Mouse (Mus musculus) forebrain, embryonic 15.5 days (tissue): Measurements from ENCODE around the gene St6gal2. TPM values are rescaled to one million over a fixed set of nuclear protein-coding genes. Genes with fewer than 3 reads are reported as not detected.

Source experiments
- ATAC-seq: fragments of 200-750 bp; cut with Nextera tagmentation; replicated peaks from 2 replicates; pipeline ENCODE4 v1.8.0; 2017; ENCODE audit warnings: mild to moderate bottlenecking, moderate TSS enrichment, moderate library complexity
- H3K27ac ChIP-seq: fragments of 300-500 bp; sonication (generic); replicated peaks from 2 replicates; pipeline ENCODE4 v1.5.1; 2015; ENCODE audit warnings: mild to moderate bottlenecking, inconsistent platforms
- H3K27me3 ChIP-seq: fragments of 300-500 bp; sonication (generic); 2 replicates; pipeline ENCODE4 v1.6.1; 2015; ENCODE audit warnings: inconsistent platforms
- H3K36me3 ChIP-seq: fragments of 300-500 bp; sonication (generic); 2 replicates; pipeline ENCODE4 v1.6.1; 2015; ENCODE audit warnings: mild to moderate bottlenecking, inconsistent platforms
- H3K4me1 ChIP-seq: fragments of 300-500 bp; sonication (generic); 2 replicates; pipeline ENCODE4 v1.6.1; 2015; ENCODE audit warnings: inconsistent platforms
- H3K4me2 ChIP-seq: fragments of 300-500 bp; sonication (generic); replicated peaks from 2 replicates; pipeline ENCODE4 v1.6.1; 2015; ENCODE audit warnings: mild to moderate bottlenecking, inconsistent platforms
- H3K4me3 ChIP-seq: fragments of 300-500 bp; sonication (generic); 2 replicates; pipeline ENCODE4 v1.5.1; 2015; ENCODE audit warnings: mild to moderate bottlenecking, inconsistent platforms
- H3K9ac ChIP-seq: fragments of 300-500 bp; sonication (generic); replicated peaks from 2 replicates; pipeline ENCODE4 v1.6.1; 2015; ENCODE audit warnings: mild to moderate bottlenecking, inconsistent platforms
- H3K9me3 ChIP-seq: fragments of 300-500 bp; sonication (generic); 2 replicates; pipeline ENCODE4 v1.6.1; 2016; ENCODE audit warnings: inconsistent platforms
- WGBS: fragments of 180-500 bp; shearing (Covaris S2); methylation state at CpG from one replicate; pipeline ENCODE4 v1.1.7; 2015; ENCODE audit warnings: mixed read lengths; 5-methylcytosine and 5-hydroxymethylcytosine counted together
- polyA plus RNA-seq: library from polyadenylated mRNA; unstranded; fragments of >200 nt; fragmentation: Nextera tagmentation; extraction: Ambion mirVana; gene quantifications from 2 replicates; pipeline ENCODE4 v1.2.1, GENCODE M21; 2015

The St6gal2 gene
- polyA plus RNA-seq, 1 experiment from 2014 or later = 25.1 TPM

- no peak overlapping the region for H3K9ac ChIP-seq
- peaks cover 7% of the 10 kb centered on the region; the same call in 1 of the 2 replicates for H3K4me1 ChIP-seq
- no peak overlapping the region for H3K4me2 ChIP-seq
- peak; percentile 36; the same call in 1 of the 2 replicates for ATAC-seq
- 47% methylated on average over 7 of the region's 7 CpGs for WGBS
- H3K9me3 ChIP-seq = no peaks in the 10 kb centered on the region
- H3K36me3 ChIP-seq = peaks cover 13% of the 10 kb centered on the region; the same call in 1 of the 2 replicates
- no peak overlapping the region for H3K4me3 ChIP-seq
- H3K27ac ChIP-seq = no peak overlapping the region
- no peaks in the 10 kb centered on the region for H3K27me3 ChIP-seq
These were observed 34.2 kb downstream of the St6gal2 start for GRCm38 (mm10) chr17:55479367-55479766.

GRCm38 (mm10) chr17:55484108-55484870 is 39.1 kb downstream of the St6gal2 start:
- peaks cover 9% of the 10 kb centered on the region; the same call in 1 of the 2 replicates for H3K36me3 ChIP-seq
- no peaks in the 10 kb centered on the region for H3K9me3 ChIP-seq
- H3K4me3 ChIP-seq = no peak overlapping the region
- WGBS = 93% methylated on average over 7 of the region's 7 CpGs
- H3K9ac ChIP-seq = no peak overlapping the region
- H3K4me2 ChIP-seq = no peak overlapping the region
- H3K4me1 ChIP-seq = peaks cover 5% of the 10 kb centered on the region; the same call in 1 of the 2 replicates
- no peak overlapping the region for H3K27ac ChIP-seq
- H3K27me3 ChIP-seq = no peaks in the 10 kb centered on the region
- no peak for ATAC-seq

DNA sequence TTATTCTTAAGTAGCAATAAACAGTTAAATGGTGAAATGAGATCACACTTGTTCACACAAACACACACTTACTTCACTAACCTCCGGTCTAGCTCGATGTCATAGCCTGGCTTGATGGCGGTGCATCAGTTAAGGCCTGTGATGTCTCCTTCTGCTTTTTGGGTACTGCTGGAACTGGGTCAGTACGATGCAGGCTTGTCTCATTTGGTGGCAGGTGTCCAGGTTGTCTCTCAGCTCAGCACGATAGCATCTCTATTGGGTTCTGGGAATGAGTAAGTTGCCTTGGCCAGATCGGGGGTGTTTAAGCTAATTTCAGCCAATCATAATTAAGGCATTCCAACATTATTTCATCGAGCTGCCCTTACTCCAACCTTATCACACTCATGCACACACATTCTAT is 86.7 kb downstream of the St6gal2 start:
- ATAC-seq = no peak
- Histone ChIP-seq H3K27me3 (no peaks in the 10 kb centered on the region), H3K9ac (no peak overlapping the region), H3K9me3 (no peaks in the 10 kb centered on the region), H3K36me3 (no peaks in the 10 kb centered on the region), H3K27ac (no peak overlapping the region), H3K4me3 (no peak overlapping the region), H3K4me1 (no peaks in the 10 kb centered on the region), H3K4me2 (no peak overlapping the region)
- WGBS = 86% methylated on average over 7 of the region's 7 CpGs

GRCm38 (mm10) chr17:55548476-55548875 is 103.3 kb downstream of the St6gal2 start:
- Histone ChIP-seq H3K4me2 (no peak overlapping the region), H3K4me1 (no peaks in the 10 kb centered on the region), H3K36me3 (no peaks in the 10 kb centered on the region), H3K27me3 (no peaks in the 10 kb centered on the region), H3K9me3 (no peaks in the 10 kb centered on the region), H3K9ac (no peak overlapping the region), H3K27ac (no peak overlapping the region), H3K4me3 (no peak overlapping the region)
- WGBS = 53% methylated on average over 1 of the region's 1 CpGs
- ATAC-seq = no peak

DNA sequence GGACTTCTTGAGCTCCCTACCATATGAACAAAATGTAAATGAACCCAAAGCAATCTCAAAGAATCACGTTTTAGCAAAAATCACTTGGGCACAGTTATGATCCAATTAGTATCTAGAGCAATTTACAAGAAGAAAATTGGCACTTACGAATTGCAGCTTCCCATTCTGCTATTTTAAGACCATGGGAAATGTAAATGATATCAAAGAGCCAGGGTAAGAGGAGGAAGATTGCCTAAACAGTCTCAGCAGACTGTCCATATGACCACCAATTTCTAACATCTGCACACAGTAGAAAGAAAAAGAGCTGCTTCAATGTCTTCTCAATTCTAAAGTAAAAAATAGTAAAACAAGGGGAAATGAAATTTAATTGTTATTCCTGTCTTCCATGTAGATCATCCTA is 116.6 kb downstream of the St6gal2 start:
- no peaks in the 10 kb centered on the region for H3K36me3 ChIP-seq
- no peaks in the 10 kb centered on the region for H3K27me3 ChIP-seq
- WGBS = 54% methylated on average over 2 of the region's 2 CpGs
- no peak for ATAC-seq
- H3K4me1 ChIP-seq = no peaks in the 10 kb centered on the region
- H3K9me3 ChIP-seq = no peaks in the 10 kb centered on the region
- H3K9ac ChIP-seq = no peak overlapping the region
- H3K4me3 ChIP-seq = no peak overlapping the region
- no peak overlapping the region for H3K27ac ChIP-seq
- H3K4me2 ChIP-seq = no peak overlapping the region

Other genes starting within 250 kb of the St6gal2 start
- gene Vmn2r118, start 179.8 kb downstream of the St6gal2 start, polyA plus RNA-seq = not detected in 2 replicates